Mouse (Mus musculus) small intestine, adult 2 months (tissue): ENCODE measurements around the gene Cav2.

Experiments used
- CTCF ChIP-seq: fragments of 200-500 bp; IDR thresholded peaks from 2 replicates; pipeline ENCODE4 v1.5.1; 2012; ENCODE audit warnings: low read depth, mild to moderate bottlenecking, control low read depth, inconsistent platforms, low read length, moderate library complexity, mixed read lengths; ENCODE audit not compliant: insufficient replicate concordance, insufficient read length; ENCODE audit errors: extremely low read depth
- POLR2A ChIP-seq: fragments of 200-500 bp; IDR thresholded peaks from 2 replicates; pipeline ENCODE4 v1.6.1; 2012; ENCODE audit warnings: low read depth, mild to moderate bottlenecking, control low read depth, inconsistent platforms, low read length, moderate library complexity

DNA sequence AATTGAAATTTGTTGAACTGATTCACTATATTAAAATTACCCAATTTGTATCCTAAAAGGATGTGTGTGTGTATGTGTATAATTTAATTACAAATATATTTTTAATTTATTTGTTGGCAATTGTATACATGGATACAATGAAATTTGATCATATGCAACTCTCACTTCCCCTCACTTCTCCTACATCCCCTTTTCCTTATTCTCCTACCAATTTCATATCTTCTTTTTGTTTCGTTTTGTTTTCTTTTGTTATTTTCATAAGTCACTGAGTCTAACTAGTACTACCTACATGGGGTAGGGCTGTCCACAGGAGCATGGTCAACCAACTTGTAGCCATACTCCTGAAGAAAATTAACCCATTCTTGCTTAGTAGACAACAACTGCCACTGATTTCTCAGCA lies 41.3 kb upstream of the Cav2 start:
- TF ChIP-seq CTCF (no peak), POLR2A (no peak)
